Mouse (Mus musculus) lung, postnatal 0 days (tissue): ENCODE measurements at regions not wholly inside any gene's neighbourhood (a gene's known extent, or its start where the extent isn't known, plus 50 kb on each side); places are given as distances from the start of the nearest gene placed in this dataset.

Experiments used
- CTCF ChIP-seq: IDR thresholded peaks from 2 replicates; pipeline ENCODE4 v1.5.1; 2016; ENCODE audit warnings: antibody characterized with exemption, mild to moderate bottlenecking
- EP300 ChIP-seq: IDR thresholded peaks from 2 replicates; pipeline ENCODE4 v1.6.1; 2016; ENCODE audit warnings: antibody characterized with exemption, mild to moderate bottlenecking, control low read depth

GRCm38 (mm10) chr13:11268673-11269340 lies 837.9 kb downstream of the Ryr2 start:
- TF ChIP-seq CTCF (no peak), EP300 (no peak)
